18 mouse cellular contexts compared by ENCODE assay signal in genomic region chr1:106651211-106651610, GRCm38 (mm10).
"Had no signal": no experiment of that assay in that cellular context is flagged by ENCODE, and none has a peak within 500 bp of the region (broad histone marks: within the 10 kb centered on the region; RNA-seq: fewer than 3 reads in every experiment).

No protein-coding gene starts in this region.

- H3K27me3 ChIP-seq: liver, embryonic 13.5 days; liver, embryonic 15.5 days; lung, embryonic 15.5 days; megakaryocyte, embryonic 14.5 days; midbrain, embryonic 12.5 days; neural tube, embryonic 12.5 days; stomach, embryonic 15.5 days had no signal

- H3K9me3 ChIP-seq: liver, embryonic 13.5 days; liver, embryonic 15.5 days; lung, embryonic 15.5 days; megakaryocyte, embryonic 14.5 days; midbrain, embryonic 12.5 days; neural tube, embryonic 12.5 days; stomach, embryonic 15.5 days had no signal

- H3K4me1 ChIP-seq: midbrain, embryonic 12.5 days; neural tube, embryonic 12.5 days; stomach, embryonic 15.5 days had no signal

- H3K36me3 ChIP-seq: liver, embryonic 13.5 days; liver, embryonic 15.5 days; lung, embryonic 15.5 days; midbrain, embryonic 12.5 days; neural tube, embryonic 12.5 days; stomach, embryonic 15.5 days had no signal

- ATAC-seq: liver, postnatal 0 days; lung, postnatal 0 days had no signal

- DNase-seq: liver, embryonic 13.5 days; liver, postnatal 0 days; lung, adult 2 months; lung, postnatal 14 days; lung, postnatal 36 days; midbrain, embryonic 14.5 days; right cerebral cortex, postnatal 14 days; thymus, adult 2 months; thymus, postnatal 25 days; thymus, postnatal 4 days had no signal

- H3K4me3 ChIP-seq: liver, embryonic 13.5 days; liver, embryonic 15.5 days; lung, embryonic 15.5 days; megakaryocyte, embryonic 14.5 days; midbrain, embryonic 12.5 days; neural tube, embryonic 12.5 days; stomach, embryonic 15.5 days had no signal

- H3K27ac ChIP-seq: liver, embryonic 13.5 days; liver, embryonic 15.5 days; lung, embryonic 15.5 days; macrophage; midbrain, embryonic 12.5 days; neural tube, embryonic 12.5 days; stomach, embryonic 15.5 days had no signal

- H3K4me2 ChIP-seq: liver, embryonic 13.5 days; liver, embryonic 15.5 days; lung, embryonic 15.5 days; midbrain, embryonic 12.5 days; neural tube, embryonic 12.5 days; stomach, embryonic 15.5 days had no signal

- H3K9ac ChIP-seq: liver, embryonic 13.5 days; liver, embryonic 15.5 days; liver, postnatal 0 days; lung, embryonic 15.5 days; midbrain, embryonic 12.5 days; neural tube, embryonic 12.5 days; stomach, embryonic 15.5 days had no signal
